Mouse (Mus musculus) c-Kit-positive CD71-positive TER-119-positive erythroid progenitor cells, embryonic 14.5 days (primary cell): ENCODE measurements around the gene Flot1.

Experiments used
- DNase-seq: peaks from one replicate; pipeline ENCODE4 v3.0.0-alpha.2; 2013; ENCODE audit warnings: low spot score

The Flot1 gene

DNA sequence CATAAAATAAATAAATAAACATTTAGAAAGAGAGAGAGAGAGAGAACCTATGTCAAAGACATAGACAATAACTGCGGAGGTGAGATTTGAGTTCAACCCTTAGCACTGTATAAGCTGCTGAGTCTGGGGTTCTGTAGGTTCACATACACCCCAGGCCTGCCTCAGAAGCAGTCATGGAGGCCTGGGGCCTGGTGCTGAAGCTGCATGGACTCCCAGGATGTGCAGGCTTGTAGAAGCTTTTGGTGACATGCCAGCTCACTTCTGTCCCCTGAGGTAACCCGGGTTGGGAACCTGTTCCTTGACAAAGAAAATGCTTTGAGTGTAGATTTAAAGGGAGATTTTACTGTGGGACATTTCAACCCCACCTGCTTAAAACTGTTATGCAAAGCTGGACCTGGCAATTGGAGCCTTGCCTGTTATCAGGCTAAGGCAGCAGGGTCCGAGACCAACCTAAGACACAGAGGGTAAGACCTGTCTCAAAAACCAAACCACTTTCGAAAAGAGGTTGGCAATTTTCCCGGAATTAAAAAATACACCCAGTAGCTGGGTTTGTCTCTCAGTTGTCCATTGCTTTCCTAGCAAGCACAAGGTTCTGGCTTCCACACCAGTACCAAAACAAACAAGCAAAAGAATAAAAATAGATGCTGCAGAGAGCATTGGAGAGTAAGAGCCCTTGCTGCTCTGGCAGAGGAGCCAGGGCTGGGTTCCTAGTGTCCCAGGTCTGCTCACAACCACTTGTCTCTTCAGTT, 12.0 kb upstream of the Flot1 start:
- no peak for DNase-seq

DNA sequence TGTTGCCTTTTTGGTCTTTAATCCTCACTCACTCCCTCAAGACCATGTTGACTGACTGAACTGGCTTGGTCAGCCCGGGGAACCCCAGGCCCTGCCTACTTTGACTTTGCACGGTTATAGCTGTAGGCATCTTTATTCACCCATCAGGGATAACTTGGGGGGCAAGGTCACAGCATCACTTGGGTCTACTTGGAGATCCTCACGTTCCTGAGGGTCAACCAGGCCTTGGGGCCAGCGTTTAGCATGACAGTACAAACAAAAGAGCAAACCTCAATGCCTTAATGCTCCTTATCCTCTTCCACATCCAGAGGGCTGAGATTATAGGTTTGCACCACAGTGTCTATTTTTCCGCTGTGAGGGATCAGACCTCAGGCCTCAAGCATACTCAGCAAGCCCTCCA, 10.7 kb upstream of the Flot1 start:
- no peak for DNase-seq

DNA sequence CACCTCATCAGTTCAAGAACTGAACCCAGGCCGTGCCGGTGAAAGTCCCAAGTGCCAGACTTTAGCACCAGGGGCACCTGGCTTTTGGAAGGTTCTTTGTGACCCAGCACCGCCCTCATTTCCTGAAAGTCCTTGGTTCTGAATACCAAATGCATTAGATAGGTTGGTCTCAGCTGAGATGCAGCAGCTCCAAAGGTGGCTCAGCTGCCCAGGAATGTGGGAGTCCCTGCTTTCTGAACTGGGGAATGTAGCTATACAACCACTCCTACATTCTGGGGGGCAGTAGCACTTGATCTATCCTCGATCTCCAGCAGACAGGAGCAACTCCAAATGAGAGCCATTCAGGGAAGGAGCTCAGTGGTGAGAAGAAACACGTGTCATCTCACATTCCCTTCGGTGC, 10.3 kb upstream of the Flot1 start:
- DNase-seq: no peak

DNA sequence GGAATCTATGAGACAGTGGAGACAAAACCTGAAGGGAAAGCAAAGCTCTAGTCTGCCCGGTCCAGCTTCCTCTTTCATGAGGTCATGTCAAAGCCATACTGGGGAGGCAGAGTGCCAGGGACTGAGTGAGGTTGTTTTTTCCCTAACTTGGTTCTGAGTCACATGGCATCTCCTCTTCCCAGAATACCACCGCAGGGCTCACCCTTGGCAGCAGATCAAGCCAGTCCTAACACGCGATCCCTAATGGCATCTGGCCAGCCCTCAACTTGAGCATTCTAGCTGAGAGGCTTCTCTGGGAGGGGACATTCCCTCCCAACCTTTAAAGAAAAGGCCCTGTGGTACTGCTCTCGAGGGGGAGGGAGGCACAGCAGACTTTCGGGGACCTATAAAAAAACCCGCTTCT, 9.8 kb upstream of the Flot1 start:
- no peak for DNase-seq

DNA sequence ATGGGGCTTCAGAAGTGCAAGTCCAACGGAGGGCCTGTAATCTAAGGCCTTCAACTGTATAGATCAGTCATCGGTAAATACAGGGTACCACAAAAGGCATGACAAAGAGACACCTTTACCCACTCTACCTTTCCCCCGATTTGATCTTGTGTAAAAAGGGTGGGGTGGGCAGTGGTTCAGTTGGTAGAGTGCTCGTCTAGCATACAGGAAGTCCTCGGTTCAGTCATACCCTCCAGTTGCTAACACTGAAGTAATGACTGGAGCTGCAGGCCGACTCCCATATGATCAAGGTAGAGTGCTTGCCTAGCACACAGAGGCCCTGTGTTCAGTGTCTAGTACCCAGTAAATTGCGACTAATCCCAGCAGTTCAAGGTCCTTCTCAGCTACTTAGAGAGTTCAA, 9.4 kb upstream of the Flot1 start:
- DNase-seq: no peak

DNA sequence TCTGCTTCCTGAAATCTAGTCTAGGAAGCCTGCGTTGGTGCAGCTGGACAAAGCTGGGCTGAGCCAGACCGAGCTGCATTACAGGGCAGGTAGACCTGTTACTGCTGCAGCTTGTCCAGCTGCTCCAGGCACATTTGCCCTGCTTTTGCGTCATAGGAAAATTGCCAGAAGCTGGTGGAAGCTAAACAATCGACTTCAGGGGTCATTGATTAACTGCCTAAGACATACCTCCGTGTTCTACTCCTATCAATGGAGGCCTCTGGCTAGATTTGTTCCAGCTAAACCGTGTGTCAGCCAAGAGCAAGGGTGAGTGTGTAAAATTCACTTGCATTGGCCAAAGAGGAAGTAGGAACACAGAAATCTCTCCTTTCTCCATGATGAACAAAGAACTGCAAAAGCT, 8.4 kb upstream of the Flot1 start:
- no peak for DNase-seq

DNA sequence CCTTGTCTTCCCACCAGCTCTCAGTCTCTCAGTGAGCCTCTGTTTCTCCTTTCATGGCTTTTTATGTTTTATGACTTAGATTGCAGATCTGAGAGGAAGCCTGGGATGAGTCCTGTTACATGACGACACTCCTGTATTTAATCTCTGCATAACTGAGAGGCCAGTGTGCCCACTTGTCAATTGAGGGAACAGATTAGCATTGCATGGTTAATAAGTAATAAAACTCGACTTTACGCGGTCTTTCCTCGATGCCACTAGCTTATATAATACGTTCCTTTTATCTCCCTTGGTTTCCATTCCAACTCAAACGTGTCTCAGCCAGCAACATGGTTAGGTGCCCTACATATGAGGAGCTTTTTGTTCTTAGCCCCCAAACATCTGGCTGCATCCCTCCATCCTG, 7.2 kb upstream of the Flot1 start:
- DNase-seq: no peak

DNA sequence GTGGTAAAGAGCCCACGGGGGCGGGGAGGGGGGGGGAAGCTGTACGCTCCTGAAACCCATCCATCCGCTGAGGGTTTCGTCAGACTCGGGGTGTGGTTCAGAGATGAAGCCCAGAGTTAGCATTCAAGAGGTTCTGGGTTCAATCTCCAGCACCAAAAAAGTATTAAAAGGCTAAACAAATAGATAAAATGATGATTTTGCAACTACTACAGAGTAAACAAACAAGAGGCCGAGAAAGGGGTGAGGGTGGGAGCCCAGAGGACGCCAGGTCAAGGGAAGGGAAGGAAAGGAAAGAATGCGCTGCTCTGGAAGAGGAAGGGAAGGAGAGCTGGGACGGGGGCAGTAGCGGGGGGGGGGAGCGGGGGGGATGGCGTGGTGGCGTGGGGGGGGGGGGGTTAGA, 6.3 kb upstream of the Flot1 start:
- DNase-seq: no peak

DNA sequence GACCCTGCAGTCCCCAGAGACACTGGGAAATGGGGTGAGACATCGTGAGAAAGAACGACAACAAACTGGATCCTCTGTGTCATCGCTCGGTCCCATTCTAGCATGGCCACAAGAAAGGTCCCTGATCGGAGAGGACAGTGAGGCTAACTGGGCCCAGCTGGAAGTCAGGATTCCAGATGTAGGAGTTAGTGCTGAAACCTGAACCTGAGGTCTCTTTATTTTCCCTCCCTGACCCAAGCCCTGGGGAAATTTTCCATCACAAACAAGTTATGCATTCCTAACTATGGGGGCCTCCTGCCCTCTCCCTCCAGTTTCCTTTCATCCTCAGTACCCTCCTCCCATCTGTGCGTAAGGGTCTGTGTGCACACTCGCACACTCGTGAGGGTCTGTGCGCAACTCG, 5.8 kb upstream of the Flot1 start:
- DNase-seq: no peak

DNA sequence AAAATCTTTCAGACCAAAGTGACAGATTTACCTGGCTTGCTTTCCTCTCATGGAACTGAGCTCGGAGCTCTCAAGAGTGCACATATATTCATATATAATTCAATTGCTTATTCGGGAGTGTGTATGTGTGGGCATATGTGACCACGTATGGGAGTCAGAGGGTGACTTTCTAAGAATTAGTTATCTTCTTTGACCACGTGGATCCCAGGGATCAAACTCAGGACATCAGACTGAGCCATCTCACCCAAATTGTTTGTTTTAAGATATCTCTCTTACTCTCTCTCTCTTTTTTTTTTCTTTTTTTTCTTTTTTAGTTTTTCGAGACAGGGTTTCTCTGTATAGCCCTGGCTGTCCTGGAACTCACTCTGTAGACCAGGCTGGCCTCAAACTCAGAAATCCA, 2.9 kb upstream of the Flot1 start:
- peak; percentile 66 for DNase-seq

DNA sequence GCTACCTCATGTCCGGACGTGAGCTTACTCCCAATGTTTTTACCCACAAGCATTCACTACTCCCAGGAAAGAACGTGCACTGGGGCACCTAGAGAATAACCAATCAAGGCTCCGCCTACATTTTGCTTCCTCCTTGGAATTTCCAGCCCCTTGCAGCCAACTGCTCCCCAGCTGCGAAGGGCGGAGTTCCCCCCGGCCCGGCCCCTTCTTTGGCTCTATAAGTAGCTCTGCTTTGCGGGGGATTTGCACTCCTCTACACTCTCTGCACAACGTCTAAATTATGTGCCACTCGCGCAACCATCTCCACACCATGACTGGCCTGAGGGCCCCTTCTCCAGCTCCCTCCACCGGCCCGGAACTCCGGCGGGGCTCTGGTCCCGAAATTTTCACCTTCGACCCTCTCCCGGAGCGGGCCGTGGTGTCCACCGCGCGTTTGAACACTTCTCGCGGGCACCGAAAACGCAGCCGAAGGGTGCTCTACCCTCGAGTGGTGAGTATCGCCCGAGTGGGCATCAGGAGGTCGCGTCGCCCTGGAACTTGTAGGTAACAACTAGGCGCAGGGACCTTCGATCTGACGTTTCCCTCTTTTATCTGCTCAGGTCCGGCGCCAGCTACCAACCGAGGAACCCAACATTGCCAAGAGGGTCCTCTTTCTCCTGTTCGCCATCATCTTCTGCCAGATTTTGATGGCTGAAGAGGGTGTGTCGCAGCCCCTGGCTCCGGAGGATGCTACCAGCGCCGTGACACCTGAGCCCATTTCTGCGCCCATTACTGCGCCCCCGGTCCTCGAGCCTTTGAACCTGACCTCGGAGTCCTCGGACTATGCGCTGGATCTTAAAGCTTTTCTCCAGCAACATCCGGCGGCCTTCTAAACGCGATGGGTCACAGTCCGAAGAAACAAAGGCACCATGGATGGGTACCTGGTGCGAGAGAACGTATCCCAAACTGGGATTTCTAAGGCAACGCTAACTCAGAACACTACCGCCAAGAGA, 1.3 kb upstream of the Flot1 start, which contains the start of gene Ier3:
Ier3 (plus strand) TSS at position 246 of the 992 bp plus-strand sequence.
- DNase-seq: peak; percentile 70

DNA sequence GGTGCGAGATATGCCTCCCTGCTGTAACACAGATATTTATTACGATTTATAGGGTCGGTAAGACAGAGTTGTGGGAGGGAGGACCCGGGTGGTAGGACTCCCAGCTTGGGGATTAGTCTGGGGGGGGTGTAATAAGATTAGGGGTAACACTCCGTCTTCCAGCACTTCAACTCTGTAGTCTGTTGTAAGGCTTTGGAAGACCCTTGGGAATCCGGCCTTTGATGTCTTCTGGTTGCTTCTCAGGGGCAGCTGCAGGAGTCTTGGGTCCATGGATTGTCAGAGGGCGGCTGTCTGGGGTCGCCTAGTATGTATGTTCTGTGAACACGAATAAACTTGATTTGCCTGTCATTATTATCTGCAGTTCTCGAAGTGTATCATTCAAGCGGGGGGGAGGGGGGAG, 466 bp upstream of the Flot1 start:
- DNase-seq: no peak

DNA sequence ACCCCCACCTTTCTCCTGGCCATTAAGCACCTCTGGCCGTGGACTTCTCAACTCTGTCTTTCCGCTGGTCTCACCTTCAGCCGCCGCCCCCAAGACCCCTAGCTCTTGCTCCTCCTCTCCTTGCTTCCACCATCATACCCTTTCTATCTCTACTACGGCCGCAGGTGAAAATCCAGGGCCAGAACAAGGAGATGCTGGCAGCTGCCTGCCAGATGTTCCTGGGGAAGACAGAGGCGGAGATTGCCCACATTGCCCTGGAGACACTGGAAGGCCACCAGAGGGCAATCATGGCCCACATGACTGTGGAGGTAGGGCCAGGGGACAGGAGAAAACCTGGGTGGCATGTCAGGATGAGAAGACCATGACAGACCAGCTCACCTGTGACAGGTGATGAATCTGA, 1.4 kb downstream of the Flot1 start:
- peak; percentile 44 for DNase-seq

DNA sequence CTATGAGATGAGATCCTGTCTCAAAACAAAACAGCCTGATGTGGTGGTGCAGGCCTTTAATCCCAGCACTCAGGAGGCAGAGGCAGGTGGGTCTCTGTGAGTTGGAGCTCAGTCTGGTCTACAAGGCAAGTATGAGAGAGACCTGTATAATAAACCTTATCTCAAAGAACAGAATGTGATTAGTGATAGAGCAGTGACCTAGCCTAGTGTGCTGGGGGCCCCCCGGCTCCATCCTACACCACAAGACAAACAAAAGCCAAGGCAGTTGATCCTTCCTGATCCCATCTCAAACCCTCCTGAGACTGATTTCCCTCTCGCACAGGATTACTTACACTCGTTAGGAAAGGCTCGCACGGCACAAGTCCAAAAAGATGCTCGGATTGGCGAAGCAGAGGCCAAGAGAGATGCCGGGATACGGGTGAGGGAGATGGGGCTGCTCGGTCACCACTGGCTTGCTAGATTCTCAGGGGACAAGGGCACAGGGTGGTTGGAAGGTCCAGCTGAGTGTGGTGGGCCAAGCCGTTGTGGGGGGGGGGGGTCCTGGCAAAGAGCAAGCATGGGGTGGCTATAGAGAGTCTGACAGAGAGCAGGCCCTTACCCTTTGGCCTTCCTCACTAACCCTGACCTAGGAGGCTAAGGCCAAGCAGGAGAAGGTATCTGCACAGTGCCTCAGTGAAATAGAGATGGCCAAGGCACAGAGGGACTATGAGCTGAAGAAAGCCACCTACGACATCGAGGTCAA, 2.2 kb downstream of the Flot1 start:
- DNase-seq: peak; percentile 38

DNA sequence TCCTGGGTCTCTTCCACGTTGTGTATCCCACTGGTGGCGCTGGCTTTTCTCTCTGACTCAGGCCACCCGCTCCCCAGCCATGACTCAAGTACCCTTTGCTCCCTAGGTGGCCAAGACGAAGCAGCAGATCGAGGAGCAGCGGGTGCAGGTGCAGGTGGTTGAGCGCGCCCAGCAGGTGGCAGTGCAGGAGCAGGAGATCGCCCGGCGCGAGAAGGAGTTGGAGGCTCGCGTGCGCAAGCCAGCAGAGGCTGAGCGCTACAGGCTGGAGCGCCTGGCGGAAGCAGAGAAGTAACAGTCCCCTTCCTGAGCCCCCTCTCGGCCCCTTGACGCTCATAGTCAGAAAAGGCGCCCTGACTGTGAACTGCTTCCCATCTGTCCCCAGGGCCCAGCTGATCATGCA, 6.7 kb downstream of the Flot1 start:
- peak; percentile 83 for DNase-seq

DNA sequence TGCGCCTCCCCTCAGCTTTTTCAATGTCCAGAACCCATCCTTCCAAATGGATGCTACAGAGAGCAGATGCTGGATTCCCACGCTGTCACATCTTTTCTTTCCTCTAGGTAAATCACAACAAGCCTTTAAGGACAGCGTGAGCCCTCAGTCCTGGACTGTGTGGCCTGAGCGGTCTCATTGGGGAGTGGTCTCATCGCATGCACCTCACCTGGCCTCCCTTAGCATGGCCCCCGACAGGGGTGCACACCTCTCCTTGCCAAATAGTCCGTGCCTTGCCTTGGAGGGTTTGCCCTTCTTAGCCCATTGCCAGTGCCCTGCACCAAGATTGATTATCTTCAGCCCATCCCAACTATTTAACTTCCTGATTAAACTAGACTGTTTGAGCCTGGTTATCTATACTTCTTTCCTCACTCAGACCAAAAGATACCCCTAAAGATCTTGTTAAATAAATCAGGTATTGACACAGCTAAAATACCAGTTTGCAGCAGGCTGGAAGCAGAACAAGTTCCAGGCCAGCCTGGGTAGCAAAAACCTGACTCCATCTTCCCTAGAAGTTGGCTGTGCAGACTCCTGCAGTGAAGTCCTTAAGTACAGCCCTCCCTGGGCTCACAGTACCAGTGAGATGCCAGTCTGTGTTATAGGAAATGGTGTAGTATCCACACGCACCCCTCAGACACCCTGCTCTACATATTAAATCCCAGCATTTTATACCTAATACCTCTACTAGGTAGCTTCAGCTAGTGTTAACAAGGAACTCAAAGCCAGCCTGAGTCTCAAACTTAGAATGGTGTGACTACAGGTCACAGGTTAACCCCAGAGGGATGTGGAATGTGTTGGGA, 9.6 kb downstream of the Flot1 start:
- no peak for DNase-seq

DNA sequence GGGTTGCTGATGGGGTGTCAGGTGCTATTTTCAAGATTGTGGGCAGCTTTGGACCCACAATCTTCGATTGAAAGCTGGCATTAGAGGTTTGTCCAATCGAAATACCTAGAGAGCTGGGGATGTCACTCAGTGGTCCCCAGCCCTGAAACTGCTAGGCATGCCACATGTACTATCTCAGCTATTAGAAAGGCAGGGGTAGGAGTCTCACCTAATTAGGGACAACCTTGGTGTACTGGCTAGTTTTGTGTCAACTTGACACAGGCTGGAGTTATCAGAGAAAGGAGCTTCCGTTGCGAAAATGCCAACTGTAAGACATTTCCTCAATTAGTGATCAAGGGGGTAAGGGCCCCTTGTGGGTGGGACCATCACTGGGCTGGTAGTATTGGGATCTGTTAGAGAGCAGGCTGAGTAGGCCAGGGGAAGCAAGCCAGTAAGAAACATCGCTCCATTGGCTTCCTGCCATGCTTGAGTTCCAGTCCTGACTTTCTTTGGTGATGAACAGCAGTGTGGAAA, 10.3 kb downstream of the Flot1 start:
- DNase-seq: no peak

DNA sequence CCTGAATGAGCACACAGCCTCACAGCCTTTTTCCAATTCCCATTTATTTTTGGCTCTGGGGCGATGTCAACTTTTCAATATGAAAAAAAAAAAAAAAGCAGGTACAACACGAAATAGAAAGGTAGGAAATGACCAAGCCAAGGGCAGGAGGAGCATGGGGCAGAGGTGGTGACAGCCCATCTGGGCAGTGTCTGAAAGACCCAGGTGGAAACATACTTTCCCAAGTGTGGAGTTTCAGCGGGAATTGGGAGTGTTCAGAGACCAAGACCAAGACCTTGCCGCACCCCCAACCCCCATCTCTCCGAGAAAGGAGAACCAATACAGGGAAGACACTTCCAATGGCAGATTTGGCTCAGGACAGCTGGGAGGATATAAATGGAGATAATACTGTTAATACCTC, 10.9 kb downstream of the Flot1 start:
- no peak for DNase-seq

DNA sequence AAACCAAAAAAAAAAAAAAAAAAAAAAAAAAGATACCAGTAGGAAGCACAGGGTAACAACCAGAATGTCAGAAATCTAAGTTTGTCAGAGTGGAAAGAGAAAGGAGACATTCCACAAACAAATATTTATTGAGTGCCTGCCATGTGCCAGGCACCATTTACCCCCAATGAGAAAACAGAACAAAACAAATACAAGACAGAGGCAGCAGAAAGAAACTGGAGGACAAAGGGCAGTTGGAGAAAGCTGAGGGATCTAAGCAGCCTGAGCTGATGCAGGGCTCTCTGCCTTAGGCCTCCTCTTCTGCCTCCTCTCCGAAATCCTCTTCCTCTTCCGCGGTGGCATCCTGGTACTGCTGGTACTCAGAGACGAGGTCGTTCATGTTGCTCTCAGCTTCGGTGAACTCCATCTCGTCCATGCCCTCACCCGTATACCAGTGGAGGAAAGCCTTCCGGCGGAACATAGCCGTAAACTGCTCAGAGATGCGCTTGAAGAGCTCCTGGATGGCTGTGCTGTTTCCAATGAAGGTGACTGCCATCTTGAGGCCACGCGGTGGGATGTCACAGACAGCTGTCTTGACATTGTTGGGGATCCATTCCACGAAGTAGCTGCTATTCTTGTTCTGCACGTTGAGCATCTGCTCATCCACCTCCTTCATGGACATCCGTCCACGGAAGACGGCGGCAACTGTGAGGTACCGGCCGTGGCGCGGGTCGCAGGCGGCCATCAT, 11.8 kb downstream of the Flot1 start:
- DNase-seq: no peak

DNA sequence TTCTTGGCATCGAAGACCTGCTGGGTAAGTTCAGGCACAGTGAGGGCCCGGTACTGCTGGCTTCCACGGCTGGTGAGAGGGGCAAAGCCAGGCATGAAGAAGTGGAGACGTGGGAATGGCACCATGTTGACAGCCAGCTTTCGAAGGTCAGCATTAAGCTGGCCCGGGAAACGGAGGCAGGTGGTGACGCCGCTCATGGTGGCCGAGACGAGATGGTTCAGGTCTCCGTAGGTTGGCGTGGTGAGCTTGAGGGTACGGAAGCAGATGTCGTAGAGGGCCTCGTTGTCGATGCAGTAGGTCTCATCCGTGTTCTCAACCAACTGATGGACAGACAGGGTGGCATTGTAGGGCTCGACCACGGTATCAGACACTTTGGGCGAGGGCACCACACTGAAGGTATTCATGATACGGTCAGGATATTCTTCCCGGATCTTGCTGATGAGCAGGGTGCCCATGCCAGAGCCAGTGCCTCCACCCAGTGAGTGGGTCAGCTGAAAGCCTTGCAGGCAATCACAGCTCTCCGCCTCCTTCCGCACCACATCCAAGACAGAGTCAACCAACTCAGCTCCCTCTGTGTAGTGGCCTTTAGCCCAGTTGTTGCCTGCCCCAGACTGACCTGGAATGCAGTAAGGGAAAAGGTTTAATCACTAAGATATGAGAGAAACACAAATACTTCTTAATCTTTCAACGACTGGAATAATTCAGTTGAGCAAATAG, 12.6 kb downstream of the Flot1 start:
- no peak for DNase-seq
